Mouse (Mus musculus) embryonic facial prominence, embryonic 14.5 days (tissue): ENCODE data around the gene Gnb3. TPM values are rescaled to one million over a fixed set of nuclear protein-coding genes. Genes with fewer than 3 reads are reported as not detected.

ENCODE experiments used
- ATAC-seq: fragments of 200-750 bp; cut with Nextera tagmentation; 2 replicates; pipeline ENCODE4 v1.8.0; 2017; ENCODE audit warnings: low read depth, moderate number of reproducible peaks, moderate TSS enrichment
- DNase-seq: peaks from one replicate; pipeline ENCODE4 v3.0.0-alpha.2; 2015; ENCODE audit warnings: low spot score
- H3K27ac ChIP-seq: fragments of 300-500 bp; sonication (generic); replicated peaks from 2 replicates; pipeline ENCODE4 v1.5.1; 2014; ENCODE audit warnings: low read depth, mild to moderate bottlenecking, low read length, moderate library complexity
- H3K27me3 ChIP-seq: fragments of 300-500 bp; sonication (generic); replicated peaks from 2 replicates; pipeline ENCODE4 v1.6.1; 2014; ENCODE audit warnings: low read length; ENCODE audit not compliant: control insufficient read depth, insufficient read depth
- H3K36me3 ChIP-seq: fragments of 300-500 bp; sonication (generic); 2 replicates; pipeline ENCODE4 v1.6.1; 2014; ENCODE audit warnings: low read length, mixed read lengths; ENCODE audit not compliant: control insufficient read depth, insufficient read depth
- H3K4me1 ChIP-seq: fragments of 300-500 bp; sonication (generic); 2 replicates; pipeline ENCODE4 v1.6.1; 2014; ENCODE audit warnings: antibody characterized with exemption, low read length; ENCODE audit not compliant: control insufficient read depth, insufficient read depth
- H3K4me2 ChIP-seq: fragments of 300-500 bp; sonication (generic); 2 replicates; pipeline ENCODE4 v1.6.1; 2014; ENCODE audit warnings: low read depth, mild to moderate bottlenecking, low read length, moderate library complexity, mixed read lengths
- H3K4me3 ChIP-seq: fragments of 300-500 bp; sonication (generic); 2 replicates; pipeline ENCODE4 v1.5.1; 2014; ENCODE audit warnings: low read depth, mild to moderate bottlenecking, low read length
- H3K9ac ChIP-seq: fragments of 300-500 bp; sonication (generic); 2 replicates; pipeline ENCODE4 v1.6.1; 2014; ENCODE audit warnings: low read depth, mild to moderate bottlenecking, low read length, moderate library complexity, mixed read lengths
- H3K9me3 ChIP-seq: fragments of 300-500 bp; sonication (generic); 2 replicates; pipeline ENCODE4 v1.6.1; 2016; ENCODE audit warnings: low read length; ENCODE audit not compliant: control insufficient read depth
- WGBS: fragments of 180-500 bp; shearing (Covaris S2); extraction: QIAGEN DNeasy Blood & Tissue Kit; methylation state at CpG from one replicate; pipeline ENCODE4 v1.1.7; 2014; 5-methylcytosine and 5-hydroxymethylcytosine counted together
- polyA plus RNA-seq: library from polyadenylated mRNA; unstranded; fragments of >200 nt; fragmentation: Nextera tagmentation; extraction: Ambion mirVana; gene quantifications from 2 replicates; pipeline ENCODE4 v1.2.1, GENCODE M21; 2014

Gene Gnb3
- polyA plus RNA-seq, 1 experiment from 2014 or later, result 3.5 TPM

GRCm38 (mm10) chr6:124787722-124788121, 52.4 kb downstream of the Gnb3 start:
- Histone ChIP-seq H3K27me3 (no peaks in the 10 kb centered on the region), H3K27ac (no peak overlapping the region), H3K36me3 (no peaks in the 10 kb centered on the region), H3K4me1 (no peaks in the 10 kb centered on the region), H3K9me3 (no peaks in the 10 kb centered on the region), H3K9ac (no peak overlapping the region), H3K4me3 (no peak overlapping the region), H3K4me2 (no peak overlapping the region)
- no peak for DNase-seq
- 74% methylated on average over 10 of the region's 10 CpGs for WGBS
- no peak for ATAC-seq

GRCm38 (mm10) chr6:124786756-124787420, 53.2 kb downstream of the Gnb3 start:
- Histone ChIP-seq H3K4me1 (peaks cover 5% of the 10 kb centered on the region; the same call in 1 of the 2 replicates), H3K9me3 (no peaks in the 10 kb centered on the region), H3K36me3 (no peaks in the 10 kb centered on the region), H3K9ac (no peak overlapping the region), H3K27me3 (no peaks in the 10 kb centered on the region), H3K4me2 (no peak overlapping the region), H3K27ac (no peak overlapping the region), H3K4me3 (no peak overlapping the region)
- DNase-seq (no peak), ATAC-seq (no peak)
- 54% methylated on average over 8 of the region's 8 CpGs for WGBS

Other genes with a start within 250 kb of the Gnb3 start
- gene C1s2, start 204.2 kb downstream of the Gnb3 start, polyA plus RNA-seq, result 0.11 and 0.22 TPM in 2 replicates
- gene Lpcat3, start 177.2 kb downstream of the Gnb3 start, polyA plus RNA-seq, result 46.2 and 48.1 TPM in 2 replicates
- gene Emg1, start 128.1 kb downstream of the Gnb3 start, polyA plus RNA-seq, result 172 and 175 TPM in 2 replicates
- 286 and 299 TPM in 2 replicates for gene Phb2, start 127.9 kb downstream of the Gnb3 start, polyA plus RNA-seq
- 14.3 and 16.1 TPM in 2 replicates for gene Ptpn6, start 101.6 kb downstream of the Gnb3 start, polyA plus RNA-seq
- 392 and 415 TPM in 2 replicates for gene Grcc10, start 98.9 kb downstream of the Gnb3 start, polyA plus RNA-seq
- not detected in 2 replicates for gene Gm45234, start 84.3 kb downstream of the Gnb3 start, polyA plus RNA-seq
- 13.8 and 14.9 TPM in 2 replicates for gene Atn1, start 83.8 kb downstream of the Gnb3 start, polyA plus RNA-seq
- 10.4 and 11.2 TPM in 2 replicates for gene Eno2, start 70.6 kb downstream of the Gnb3 start, polyA plus RNA-seq
- gene Lrrc23, start 60.5 kb downstream of the Gnb3 start, polyA plus RNA-seq, result 1.9 and 13.2 TPM in 2 replicates
- 9.1 and 10.0 TPM in 2 replicates for gene Spsb2, start 31.6 kb downstream of the Gnb3 start, polyA plus RNA-seq
- gene Tpi1, start 26.0 kb downstream of the Gnb3 start, polyA plus RNA-seq, result 861 and 874 TPM in 2 replicates
- 110 and 131 TPM in 2 replicates for gene Usp5, start 10.8 kb downstream of the Gnb3 start, polyA plus RNA-seq
- gene Cdca3, start 10.7 kb downstream of the Gnb3 start, polyA plus RNA-seq, result 107 and 131 TPM in 2 replicates
- 49.5 and 57.0 TPM in 2 replicates for gene P3h3, start 17.5 kb upstream of the Gnb3 start, polyA plus RNA-seq
- 0.95 and 1.5 TPM in 2 replicates for gene Gpr162, start 23.7 kb upstream of the Gnb3 start, polyA plus RNA-seq
- gene Cd4, start 47.9 kb upstream of the Gnb3 start, polyA plus RNA-seq, result 0.07 and 0.25 TPM in 2 replicates
- gene Lag3, start 71.4 kb upstream of the Gnb3 start, polyA plus RNA-seq, result 1.9 and 2.4 TPM in 2 replicates
- 255 and 263 TPM in 2 replicates for gene Ptms, start 79.8 kb upstream of the Gnb3 start, polyA plus RNA-seq
- gene Mlf2, start 91.1 kb upstream of the Gnb3 start, polyA plus RNA-seq, result 346 and 352 TPM in 2 replicates
- 138 and 141 TPM in 2 replicates for gene Cops7a, start 125.3 kb upstream of the Gnb3 start, polyA plus RNA-seq
- gene Pianp, start 156.4 kb upstream of the Gnb3 start, polyA plus RNA-seq, result 5.0 and 7.2 TPM in 2 replicates
- gene Zfp384, start 168.9 kb upstream of the Gnb3 start, polyA plus RNA-seq, result 10.4 and 11.9 TPM in 2 replicates
- 99.0 and 112 TPM in 2 replicates for gene Ing4, start 199.5 kb upstream of the Gnb3 start, polyA plus RNA-seq
- 8.3 and 9.9 TPM in 2 replicates for gene Acrbp, start 209.4 kb upstream of the Gnb3 start, polyA plus RNA-seq
- gene Lpar5, start 227.6 kb upstream of the Gnb3 start, polyA plus RNA-seq, result 1.1 and 1.4 TPM in 2 replicates